Mouse (Mus musculus) cerebellum, adult 2 months (tissue): Measurements from ENCODE around the gene Apol8. TPM values are rescaled to one million over a fixed set of nuclear protein-coding genes. Genes with fewer than 3 reads are reported as not detected.
"Not testable (repeated sequence)": the region's sequence is repeated elsewhere in the genome, so short reads cannot be mapped to it uniquely, and the experiment has no call there.

ENCODE experiments used
- DNase-seq, 2 experiments: peaks; one replicate each; pipeline ENCODE4 v3.0.0; 2021
- H3K27ac ChIP-seq: fragments of 200-500 bp; 2 replicates; pipeline ENCODE4 v1.5.1; 2012; ENCODE audit warnings: low read length, control low read depth, inconsistent platforms; ENCODE audit not compliant: insufficient read depth
- H3K27me3 ChIP-seq: fragments of 200-500 bp; 2 replicates; pipeline ENCODE4 v1.6.1; 2012; ENCODE audit warnings: inconsistent platforms, mild to moderate bottlenecking, low read length, moderate library complexity; ENCODE audit not compliant: control insufficient read depth, insufficient read depth
- H3K4me1 ChIP-seq: fragments of 200-500 bp; 2 replicates; pipeline ENCODE4 v1.6.1; 2011; ENCODE audit warnings: low read length; ENCODE audit not compliant: control insufficient read depth, insufficient read depth
- H3K4me3 ChIP-seq: fragments of 200-500 bp; replicated peaks from 2 replicates; pipeline ENCODE3; 2011; ENCODE audit warnings: mild to moderate bottlenecking, low read depth, low read length, control low read depth; ENCODE audit not compliant: insufficient read depth
- CTCF ChIP-seq: fragments of 200-500 bp; IDR thresholded peaks from 2 replicates; pipeline ENCODE4 v1.5.1; 2011; ENCODE audit warnings: low read depth, mild to moderate bottlenecking, control low read depth, low read length, moderate library complexity, borderline replicate concordance; ENCODE audit not compliant: insufficient read depth
- WGBS: fragments of 180-500 bp; shearing (Covaris S2); methylation state at CpG from one replicate; pipeline ENCODE4 v1.1.7; 2018; 5-methylcytosine and 5-hydroxymethylcytosine counted together
- polyA plus RNA-seq: library from polyadenylated mRNA; depleted of rRNA; stranded (reverse); fragments of >200 nt; gene quantifications from 2 replicates; pipeline ENCODE4 v1.2.3, GENCODE M21; 2012; rRNA removed

Gene Apol8
- polyA plus RNA-seq, 1 experiment: 8.2 TPM

GRCm38 (mm10) chr15:77727139-77727538, 29.7 kb downstream of the Apol8 start:
- WGBS: 0% methylated on average over 3 of the region's 3 CpGs
- DNase-seq: peak; percentile 19 to 35
- not testable (repeated sequence) for H3K27ac ChIP-seq, H3K27me3 ChIP-seq, H3K4me3 ChIP-seq, H3K4me1 ChIP-seq
- TF ChIP-seq CTCF: peak; percentile 58

DNA sequence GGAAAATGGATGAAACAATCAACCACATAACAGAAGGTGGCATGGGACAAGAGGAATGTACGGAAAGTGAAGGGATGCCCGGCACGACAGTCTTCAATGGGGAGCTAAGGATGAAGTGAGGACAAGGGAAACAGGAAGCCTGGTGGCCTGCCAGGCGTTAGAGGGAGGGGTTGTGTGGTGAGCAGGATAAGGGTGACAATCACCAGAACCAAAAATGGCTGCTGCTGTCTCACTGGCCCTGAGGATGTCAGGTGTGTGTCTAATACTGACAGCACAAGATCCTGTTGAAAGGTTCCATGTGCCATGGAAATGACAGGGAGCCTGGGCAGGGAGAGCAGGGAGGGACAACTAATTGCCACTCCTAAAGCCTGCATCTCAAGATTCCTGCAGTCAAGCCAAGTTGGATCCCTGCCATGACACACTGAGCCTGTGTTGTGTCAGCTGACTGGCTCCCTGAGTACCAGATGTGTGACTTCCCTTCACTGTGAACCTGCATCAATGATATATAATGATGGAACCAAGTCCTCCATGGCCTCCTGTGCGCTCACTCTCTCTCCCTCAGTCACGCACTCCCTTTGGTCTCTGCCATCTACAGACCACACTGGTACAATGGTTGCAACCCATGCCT, 31.3 kb downstream of the Apol8 start:
- H3K27ac ChIP-seq, H3K27me3 ChIP-seq, H3K4me3 ChIP-seq, H3K4me1 ChIP-seq, DNase-seq: not testable (repeated sequence)
- 76% methylated on average over 6 of the region's 6 CpGs for WGBS

DNA sequence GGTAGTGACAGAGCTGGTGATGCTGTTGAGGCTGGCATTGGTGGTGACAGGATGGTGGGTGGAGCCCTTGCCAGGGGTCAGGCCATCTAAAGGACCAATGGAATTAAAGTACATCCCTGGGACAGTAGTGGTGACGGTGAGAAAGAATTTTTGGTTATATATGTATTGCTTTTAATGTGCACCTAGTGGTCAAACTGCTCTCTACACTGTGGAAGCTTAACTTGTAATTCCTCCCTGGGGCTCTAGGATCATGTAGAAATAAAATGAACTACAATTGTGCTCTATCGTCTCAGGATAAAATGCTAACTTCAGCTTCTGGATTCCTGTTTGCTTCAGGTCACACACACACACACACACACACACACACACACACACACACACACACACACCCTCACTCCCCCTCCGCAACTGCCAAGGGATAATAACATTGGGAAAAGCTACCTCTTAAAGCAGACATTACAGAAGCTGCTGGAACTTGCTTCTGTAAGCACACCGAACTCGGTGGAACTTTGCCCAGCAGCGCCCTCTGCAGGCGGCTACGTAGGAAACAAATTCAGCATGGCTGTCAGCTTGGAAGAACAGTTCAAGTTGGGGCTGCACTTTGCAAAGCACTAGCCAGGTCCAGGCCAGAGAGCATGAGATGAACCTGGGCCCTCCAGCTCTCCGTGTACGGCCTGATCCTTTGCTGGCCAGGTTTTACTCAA, 32.4 kb downstream of the Apol8 start:
- DNase-seq, H3K4me3 ChIP-seq, H3K4me1 ChIP-seq, H3K27ac ChIP-seq, H3K27me3 ChIP-seq: not testable (repeated sequence)
- WGBS: 15% methylated on average over 4 of the region's 10 CpGs

DNA sequence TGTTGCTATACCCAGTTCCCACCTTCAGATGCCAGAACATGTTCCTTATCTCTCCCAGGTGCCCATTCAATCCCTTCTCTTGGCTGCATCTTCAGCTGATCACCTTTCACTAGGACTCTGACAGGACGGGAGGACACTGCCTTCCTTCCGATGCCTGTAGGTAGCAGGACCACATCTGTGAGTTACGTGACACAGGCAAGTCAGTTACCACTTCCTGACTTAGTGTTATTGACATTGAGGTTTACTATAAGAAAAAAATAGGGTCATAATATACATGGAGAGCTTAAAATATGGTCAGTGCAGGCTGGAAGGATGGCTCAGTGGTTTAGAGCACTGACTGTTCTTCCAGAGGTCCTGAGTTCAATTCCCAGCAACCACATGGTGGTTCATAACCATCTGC, 35.3 kb downstream of the Apol8 start:
- H3K27ac ChIP-seq, H3K4me3 ChIP-seq, H3K4me1 ChIP-seq, H3K27me3 ChIP-seq, DNase-seq: not testable (repeated sequence)
- WGBS: no CpG with 5 or more reads among the region's 3 CpGs

GRCm38 (mm10) chr15:77718240-77718639, 38.6 kb downstream of the Apol8 start:
- 83% methylated on average over 3 of the region's 6 CpGs for WGBS
- not testable (repeated sequence) for H3K4me3 ChIP-seq, DNase-seq, H3K4me1 ChIP-seq, H3K27me3 ChIP-seq, H3K27ac ChIP-seq

DNA sequence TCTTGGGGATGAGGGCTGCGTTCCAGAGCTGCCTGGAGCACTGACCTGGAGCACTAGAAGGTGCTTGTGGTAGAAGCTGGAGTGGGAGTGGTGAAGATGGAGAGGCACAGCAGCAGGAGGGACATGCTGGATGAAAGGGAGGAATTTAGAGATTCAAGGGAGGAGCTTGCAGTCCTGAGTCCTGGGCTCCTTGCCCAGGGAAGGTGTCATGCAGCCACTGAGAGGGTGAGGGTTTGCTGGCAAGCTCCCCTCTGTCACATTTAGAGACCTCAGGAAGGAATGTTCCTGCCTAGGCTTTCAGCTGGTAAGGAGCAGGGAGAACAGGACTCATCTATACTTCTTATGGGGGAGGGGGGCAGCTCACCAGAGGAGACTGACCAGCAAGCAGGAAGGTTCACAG, 47.9 kb downstream of the Apol8 start:
- WGBS: 88% methylated on average over 1 of the region's 1 CpGs

DNA sequence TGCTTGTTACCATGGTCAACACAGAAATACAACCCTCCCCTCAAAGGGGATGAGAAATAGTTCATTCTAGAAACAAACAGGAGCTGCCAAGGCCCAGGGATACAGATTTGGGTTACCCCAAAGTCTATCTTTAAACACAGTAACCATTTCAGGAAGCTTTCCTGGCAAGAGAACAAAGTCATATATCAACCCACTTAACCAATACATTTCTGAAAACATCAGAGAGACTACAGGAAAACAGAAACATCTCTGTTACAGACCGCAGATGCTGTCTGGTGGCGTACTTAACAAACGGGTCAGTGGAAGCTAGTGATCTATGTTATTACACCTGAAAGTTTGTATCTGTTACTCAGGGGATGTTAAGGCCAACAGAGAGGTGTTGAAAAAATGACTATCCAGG, 51.5 kb downstream of the Apol8 start:
- not testable (repeated sequence) for DNase-seq, H3K4me3 ChIP-seq
- 92% methylated on average over 3 of the region's 3 CpGs for WGBS

More for the DNA sequence above, 47.9 kb downstream of the Apol8 start:
- H3K4me3 ChIP-seq, H3K27me3 ChIP-seq, H3K4me1 ChIP-seq, DNase-seq, H3K27ac ChIP-seq: not testable (repeated sequence)

GRCm38 (mm10) chr15:77698656-77699055, 58.1 kb downstream of the Apol8 start, which contains the start of gene Apol7e:
Gene Apol7e, plus strand, starts transcription at chr15:77698857.
- H3K27ac ChIP-seq, H3K4me1 ChIP-seq, H3K27me3 ChIP-seq, DNase-seq, H3K4me3 ChIP-seq: not testable (repeated sequence)
- WGBS: 79% methylated on average over 4 of the region's 4 CpGs

More for the DNA sequence above, 51.5 kb downstream of the Apol8 start:
- not testable (repeated sequence) for H3K27ac ChIP-seq, H3K27me3 ChIP-seq, H3K4me1 ChIP-seq

Other genes starting within 250 kb of the Apol8 start
- not detected in 2 replicates for gene Apol11a, start 248.7 kb downstream of the Apol8 start, polyA plus RNA-seq
- gene Apol7c, start 223.7 kb downstream of the Apol8 start, polyA plus RNA-seq: not detected in 2 replicates
- not detected in 2 replicates for gene 1700025B11Rik, start 195.1 kb downstream of the Apol8 start, polyA plus RNA-seq
- gene Apol10b, start 160.9 kb downstream of the Apol8 start, polyA plus RNA-seq: 0.17 and 0.31 TPM in 2 replicates
- gene Gm36245, start 157.7 kb downstream of the Apol8 start, polyA plus RNA-seq: not detected in 2 replicates
- gene Apol11b, start 113.7 kb downstream of the Apol8 start, polyA plus RNA-seq: 0.13 TPM in 1 of 2 replicates, not detected in the other
- not detected in 2 replicates for gene Apol7e, start 58.1 kb downstream of the Apol8 start, polyA plus RNA-seq
- gene Apol9b, start 28.0 kb downstream of the Apol8 start, polyA plus RNA-seq: 0.35 and 0.41 TPM in 2 replicates
- gene Myh9, start 85.2 kb upstream of the Apol8 start, polyA plus RNA-seq: 44.2 and 45.2 TPM in 2 replicates
- 221 and 225 TPM in 2 replicates for gene Txn2, start 172.0 kb upstream of the Apol8 start, polyA plus RNA-seq
- gene Foxred2, start 199.7 kb upstream of the Apol8 start, polyA plus RNA-seq: 30.0 and 33.4 TPM in 2 replicates
- 119 and 126 TPM in 2 replicates for gene Eif3d, start 213.8 kb upstream of the Apol8 start, polyA plus RNA-seq